Comparison of ENCODE assay signal across 8 mouse cellular contexts in genomic region chr8:90708524-90708923, GRCm38 (mm10).
DNase-seq lines count a peak whose midpoint lies in the region; ATAC-seq and TF ChIP-seq lines count a peak whose summit lies in the region.
"Had no signal": no experiment of that assay in that cellular context is flagged by ENCODE, and none has a peak within 500 bp of the region (broad histone marks: within the 10 kb centered on the region; RNA-seq: fewer than 3 reads in every experiment).

No protein-coding gene starts in this region.

- TF ChIP-seq CTCF in heart, postnatal 0 days (IDR thresholded peaks at IDR 0.05; ENCODE audit: low read depth), result peak; percentile 76

- no peak overlapping the region for H3K4me3 ChIP-seq in heart, postnatal 0 days (ENCODE audit: low read depth, low read length)
- H3K4me3 ChIP-seq: heart, embryonic 13.5 days had no signal

- no peak overlapping the region for H3K4me2 ChIP-seq in heart, postnatal 0 days (ENCODE audit: low read depth, low read length)
- H3K4me2 ChIP-seq: heart, embryonic 13.5 days had no signal

- H3K27ac ChIP-seq in heart, postnatal 0 days (ENCODE audit: low read depth), result no peak overlapping the region
- H3K27ac ChIP-seq: heart, embryonic 13.5 days had no signal

- H3K36me3 ChIP-seq in heart, postnatal 0 days (replicated peaks; ENCODE audit: control insufficient read depth, insufficient read depth, low read length), result no peaks in the 10 kb centered on the region
- H3K36me3 ChIP-seq: heart, embryonic 13.5 days had no signal

- no peaks in the 10 kb centered on the region for H3K27me3 ChIP-seq in heart, postnatal 0 days (ENCODE audit: control insufficient read depth, insufficient read depth, low read length)
- H3K27me3 ChIP-seq: heart, embryonic 13.5 days had no signal

- no peak; the same call in 1 of the 2 replicates for ATAC-seq in heart, postnatal 0 days (ENCODE audit: insufficient read depth, low read depth)

- H3K9me3 ChIP-seq in heart, postnatal 0 days (replicated peaks; ENCODE audit: control insufficient read depth, low read length), result no peaks in the 10 kb centered on the region
- H3K9me3 ChIP-seq: heart, embryonic 13.5 days had no signal

- no peak overlapping the region for H3K9ac ChIP-seq in heart, postnatal 0 days (replicated peaks; ENCODE audit: low read depth, low read length)
- H3K9ac ChIP-seq: heart, embryonic 13.5 days had no signal

- peak; percentile 7 for DNase-seq in CD4-positive helper T cell, adult 2 months (ENCODE audit: low read depth, low spot score)
- peak; percentile 26 for DNase-seq in Muller cell, postnatal 12 days (ENCODE audit: inconsistent ontology term)
- peak; percentile 48 to 76 for DNase-seq in cerebellum, postnatal 4 days (ENCODE audit: low spot score in 2 of 2)
- peak; percentile 58 for DNase-seq in heart, postnatal 0 days (ENCODE audit: low spot score)
- peak; percentile 30 for DNase-seq in layer of hippocampus, adult 9-11 months
- peak; percentile 67 for DNase-seq in lung, postnatal 36 days
- peak; percentile 34 to 47 for DNase-seq in right cerebral cortex, postnatal 36 days (ENCODE audit: low spot score in 2 of 2)

- no peak for TF ChIP-seq EP300 in heart, postnatal 0 days (IDR thresholded peaks at IDR 0.05; ENCODE audit: low read depth)

- WGBS in heart, postnatal 0 days, result 20% methylated on average over 5 of the region's 5 CpGs

- no peaks in the 10 kb centered on the region for H3K4me1 ChIP-seq in heart, postnatal 0 days (ENCODE audit: control insufficient read depth, insufficient read depth)

Comparison
In these comparisons a context has a peak if more than half of its experiments do, and no peak if none do; other contexts are left out.
1. DNase-seq: peak in every context shown above with its lines; median percentile 67 in lung, postnatal 36 days; 62 in cerebellum, postnatal 4 days; 58 in heart, postnatal 0 days; 40 in right cerebral cortex, postnatal 36 days; 30 in layer of hippocampus, adult 9-11 months; 26 in Muller cell, postnatal 12 days; 7 in CD4-positive helper T cell, adult 2 months.